Mouse (Mus musculus): ENCODE measurements around the gene Odf4.
"Not testable (repeated sequence)": the region's sequence is repeated elsewhere in the genome, so short reads cannot be mapped to it uniquely, and the experiment has no call there.

Gene Odf4

DNA sequence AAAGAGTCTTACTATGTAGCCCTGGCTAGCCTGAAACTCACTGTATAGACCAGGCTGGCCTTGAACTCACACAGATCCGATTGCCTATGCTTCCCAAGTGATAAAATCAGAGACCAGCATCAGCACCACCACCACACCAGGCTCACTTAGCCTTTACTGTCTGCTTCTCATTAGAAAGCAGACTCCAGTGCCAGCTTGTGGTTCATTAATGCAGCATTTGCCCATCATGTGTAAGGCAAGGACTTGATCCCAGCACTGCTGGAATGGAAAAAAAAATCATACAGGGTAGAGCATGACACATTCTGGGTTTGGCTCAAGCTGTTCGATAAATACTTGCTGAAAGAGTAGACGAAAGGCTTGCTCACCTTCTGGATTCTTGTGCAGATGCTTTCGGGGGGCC is 19.1 kb upstream of the Odf4 start:
- DNase-seq, result no peak

DNA sequence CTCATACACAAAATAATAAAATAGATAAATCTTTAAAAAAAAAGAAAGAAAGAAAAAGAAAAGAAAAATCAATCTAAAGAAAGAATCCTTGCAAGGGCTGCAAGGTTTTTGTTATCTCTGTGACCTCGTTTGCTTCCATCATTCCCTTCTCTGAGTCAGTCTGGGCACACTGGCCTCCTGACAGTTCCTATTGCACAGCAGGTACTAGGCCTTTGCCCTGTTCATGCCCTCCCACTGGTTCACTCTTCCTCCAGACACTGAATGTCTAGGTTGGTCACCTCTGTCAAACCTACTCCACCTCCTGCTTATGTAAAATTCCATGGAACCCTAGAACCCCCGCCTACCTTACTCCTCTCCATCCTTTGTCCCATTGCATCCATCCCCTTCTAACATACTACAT is 18.4 kb upstream of the Odf4 start:
- DNase-seq, result no peak

DNA sequence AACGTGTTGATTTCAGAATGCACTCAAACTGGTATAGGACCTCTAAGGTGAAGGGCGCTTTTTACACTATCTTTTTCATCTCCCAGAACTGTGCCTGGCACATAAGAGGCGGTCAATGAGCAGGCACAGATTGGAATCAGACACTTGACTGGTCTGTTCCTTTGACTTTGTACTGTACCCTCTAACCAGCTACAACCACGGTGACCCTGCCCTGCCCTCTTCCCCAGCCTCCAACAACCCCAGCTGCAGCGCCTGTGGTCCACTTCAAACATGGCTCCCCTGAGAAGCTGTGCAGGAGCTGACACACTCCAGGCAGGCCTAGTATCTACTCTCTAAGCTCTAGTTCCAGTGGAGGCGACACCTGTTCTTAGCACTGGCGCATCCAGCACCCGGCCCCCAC is 15.8 kb upstream of the Odf4 start:
- DNase-seq, result no peak

DNA sequence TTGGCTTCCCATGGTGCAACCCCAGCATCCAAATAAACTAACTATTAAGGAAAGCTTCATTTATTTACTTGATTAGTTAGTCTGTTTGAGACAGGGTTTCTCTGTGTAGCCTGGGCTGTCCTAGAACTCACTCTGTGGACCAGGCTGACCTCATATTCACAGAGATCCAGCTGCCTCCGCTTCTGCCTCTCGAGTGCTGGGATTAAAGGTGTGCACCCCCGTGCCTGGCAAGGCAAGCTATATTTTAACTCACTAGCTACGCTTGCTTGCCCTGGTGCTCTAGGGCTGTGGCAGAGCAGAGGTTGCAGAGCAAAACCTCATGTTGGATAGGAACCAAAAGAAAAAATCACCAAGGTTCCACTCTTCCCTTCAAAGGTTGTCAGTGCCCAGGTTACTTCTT is 13.6 kb upstream of the Odf4 start:
- DNase-seq, result no peak

DNA sequence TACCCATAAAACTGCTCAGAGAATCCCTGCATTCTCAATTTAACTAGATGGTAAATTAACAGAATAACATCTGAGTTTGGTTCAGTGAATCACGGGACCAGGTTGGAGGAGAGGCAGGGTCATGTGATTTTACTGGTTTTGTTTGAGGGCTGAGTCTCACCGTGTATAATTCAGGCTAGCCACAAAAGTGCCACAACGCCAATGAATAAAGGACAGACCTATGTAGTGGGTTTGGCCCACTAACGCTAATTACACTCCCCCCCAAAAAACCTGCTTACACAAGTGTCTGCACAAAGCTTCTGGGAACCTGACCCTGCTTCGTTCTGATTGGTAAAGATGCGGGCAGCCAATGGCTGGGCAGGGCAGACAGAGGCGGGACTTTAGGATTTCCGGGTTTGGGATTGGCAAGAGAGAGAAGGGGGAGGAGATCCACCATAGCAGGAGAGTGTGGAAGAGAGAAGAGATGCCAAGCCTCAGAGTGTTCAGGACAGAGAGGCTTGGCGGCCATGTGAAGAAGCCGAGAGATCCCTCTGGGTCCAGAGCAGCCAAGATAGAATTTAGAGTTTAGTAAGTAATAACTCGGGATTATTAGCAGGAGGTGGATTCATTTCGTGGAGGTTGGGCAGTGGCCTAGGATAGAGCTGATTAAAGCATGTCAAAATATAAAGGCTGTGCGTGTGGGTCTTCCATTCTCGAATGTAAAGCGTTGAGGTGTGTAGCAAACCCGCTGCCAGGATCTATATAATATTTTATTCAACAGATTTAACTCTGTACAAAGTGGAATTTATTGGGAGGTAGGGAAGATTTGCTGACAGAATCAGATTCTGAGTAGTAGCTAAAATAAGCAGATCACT is 12.8 kb upstream of the Odf4 start:
- peak; percentile 93 for DNase-seq

DNA sequence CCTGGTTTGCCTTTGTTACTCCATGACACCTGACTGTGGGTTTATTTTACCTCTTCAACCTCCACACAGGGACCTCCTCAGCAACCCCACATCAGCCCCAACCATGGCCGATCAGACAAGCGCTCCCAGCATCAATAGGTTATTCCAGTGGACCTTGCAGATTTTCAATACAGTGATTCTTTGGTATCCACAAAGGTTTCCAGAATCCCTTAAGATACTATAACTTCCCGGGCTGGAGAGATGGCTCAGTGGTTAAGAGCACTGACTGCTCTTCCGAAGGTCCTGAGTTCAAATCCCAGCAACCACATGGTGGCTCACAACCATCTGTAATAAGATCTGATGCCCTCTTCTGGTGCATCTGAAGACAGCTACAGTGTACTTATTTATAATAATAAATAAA is 10.1 kb upstream of the Odf4 start:
- not testable (repeated sequence) for DNase-seq

DNA sequence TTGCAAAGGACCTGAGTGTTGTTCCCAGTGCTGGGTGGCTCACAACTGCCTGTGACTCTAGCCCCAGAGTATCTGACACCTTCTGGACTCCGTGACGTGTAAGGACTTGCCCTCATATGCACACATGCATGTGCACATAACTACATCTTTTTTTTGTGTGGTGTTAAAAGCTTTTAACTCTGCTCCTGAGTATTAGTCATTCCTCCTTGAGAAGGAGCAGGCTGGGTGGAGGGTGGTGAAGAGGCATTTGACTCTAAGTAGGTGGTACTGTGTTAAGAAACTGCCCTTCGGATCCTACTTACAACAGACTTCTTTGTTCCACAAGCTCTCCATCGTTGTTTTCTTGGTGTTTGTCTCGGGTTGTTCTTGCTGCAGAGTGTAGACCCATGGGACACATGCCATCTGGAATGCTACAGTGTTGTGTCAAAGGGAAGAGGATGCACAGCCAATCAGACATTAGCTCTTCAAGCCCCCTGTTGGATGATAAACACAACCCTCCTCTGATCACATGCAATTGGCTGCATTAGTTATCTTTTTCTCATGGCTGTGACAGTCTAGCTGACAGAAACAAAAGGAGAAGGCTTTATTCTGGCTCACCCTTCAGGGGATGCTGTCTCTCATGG is 7.1 kb upstream of the Odf4 start:
- DNase-seq, result no peak

DNA sequence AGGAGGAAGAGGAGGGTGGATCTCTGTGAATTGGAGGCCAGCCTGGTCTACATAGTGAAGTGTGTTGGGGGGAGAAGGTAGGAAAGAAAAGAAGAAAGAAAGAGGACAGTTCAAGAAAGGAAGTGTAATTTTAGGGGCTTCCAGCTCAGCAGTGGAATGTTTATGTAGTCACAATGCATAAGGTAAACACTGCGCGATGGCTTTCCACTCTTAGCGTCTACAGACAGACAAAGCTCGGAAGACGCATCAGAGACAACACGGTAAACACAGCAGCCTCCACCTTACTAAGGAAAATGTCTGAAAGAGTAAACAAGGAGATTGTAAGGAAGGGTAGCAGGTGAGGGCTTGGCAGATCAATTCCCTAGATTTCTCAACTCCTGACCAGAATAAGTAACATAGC is 3.1 kb upstream of the Odf4 start:
- DNase-seq, result no peak

DNA sequence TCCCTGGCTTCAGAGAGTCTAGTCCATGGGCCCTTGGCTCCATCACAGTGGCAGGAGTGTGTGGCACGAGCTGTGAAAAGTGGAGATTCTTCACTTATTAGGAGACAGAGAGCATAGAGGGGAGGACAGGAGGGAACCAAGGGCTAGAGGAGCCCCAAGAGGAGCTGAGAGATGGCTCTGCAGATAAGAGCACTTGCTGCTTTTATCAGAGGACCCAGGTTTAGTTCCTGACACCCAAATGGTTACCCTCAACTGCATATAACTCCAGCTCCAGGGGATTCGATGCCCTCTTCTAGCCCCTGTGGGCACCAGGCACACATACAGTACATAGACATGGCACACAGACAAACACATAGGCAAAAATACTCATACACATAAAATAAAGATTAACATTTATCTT is 2.1 kb downstream of the Odf4 start:
- DNase-seq, result no peak

DNA sequence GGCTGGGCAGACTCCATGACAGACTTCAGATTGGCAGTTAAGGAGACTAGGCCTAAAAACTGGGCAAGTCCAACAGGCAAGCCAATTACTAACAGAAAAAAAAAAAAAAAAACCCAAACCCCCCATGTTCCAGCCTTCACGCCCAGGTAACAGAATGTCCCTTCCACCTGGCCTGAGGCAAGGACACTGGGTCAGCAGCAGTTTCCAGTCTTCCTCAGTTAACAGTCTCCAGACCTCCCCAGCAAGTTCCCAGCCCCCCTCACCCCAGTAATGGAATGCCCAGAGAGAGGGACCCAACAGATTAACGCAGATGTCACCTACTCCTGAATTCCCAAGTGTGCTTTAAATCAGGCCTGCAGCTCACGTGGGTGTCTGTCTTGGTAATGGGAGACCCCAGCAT is 3.7 kb downstream of the Odf4 start:
- DNase-seq, result no peak

DNA sequence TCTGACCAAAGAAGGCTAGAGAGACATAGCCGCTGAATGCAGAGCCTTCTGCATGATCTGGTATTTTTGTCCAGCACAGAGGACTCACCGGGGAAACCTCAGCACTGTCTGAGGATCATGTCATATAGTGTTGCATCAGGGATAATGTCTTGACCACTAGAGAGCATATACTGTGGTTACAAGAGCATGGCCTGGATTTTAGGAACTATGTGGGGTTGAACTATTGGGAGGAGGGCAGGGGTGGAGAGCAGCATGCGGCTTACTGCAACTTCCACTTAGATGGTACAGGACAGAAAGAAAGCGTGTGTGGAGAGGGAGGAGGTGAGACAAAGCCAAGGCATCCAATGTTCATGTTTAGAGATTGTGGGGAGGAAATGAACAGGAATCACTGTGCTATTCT is 12.3 kb downstream of the Odf4 start:
- DNase-seq, result no peak

DNA sequence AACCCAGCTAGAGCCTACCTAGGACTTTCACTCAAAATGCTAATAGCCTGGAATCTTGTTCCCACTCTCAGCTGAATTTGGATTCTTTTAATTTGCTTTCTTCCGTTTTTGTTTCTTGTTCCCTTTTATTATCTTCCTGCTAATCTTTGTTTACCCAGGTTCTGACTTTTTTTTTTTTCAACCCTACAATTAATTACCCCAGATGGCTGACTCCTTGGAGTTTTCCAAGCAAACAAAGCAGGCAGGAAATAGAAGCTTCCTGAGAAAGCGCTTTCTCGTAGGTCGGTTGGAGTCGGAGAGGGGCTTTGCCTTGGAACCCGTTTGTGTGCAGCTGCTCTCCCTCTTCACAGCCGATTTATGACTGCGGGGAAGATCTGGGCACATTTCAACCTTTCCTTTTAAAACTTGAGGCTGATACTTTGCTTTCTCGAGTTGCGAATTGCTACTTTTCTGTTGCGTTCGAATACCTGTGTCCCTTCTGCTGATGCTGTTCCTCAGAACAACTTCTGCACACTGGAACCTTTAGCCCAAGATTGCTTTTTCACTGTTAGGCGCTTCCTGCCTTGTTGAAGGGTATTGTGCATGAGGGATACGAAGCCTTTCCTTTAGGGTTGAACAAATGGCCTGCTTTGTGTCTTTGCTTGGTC is 15.2 kb downstream of the Odf4 start:
- peak; percentile 47 for DNase-seq

DNA sequence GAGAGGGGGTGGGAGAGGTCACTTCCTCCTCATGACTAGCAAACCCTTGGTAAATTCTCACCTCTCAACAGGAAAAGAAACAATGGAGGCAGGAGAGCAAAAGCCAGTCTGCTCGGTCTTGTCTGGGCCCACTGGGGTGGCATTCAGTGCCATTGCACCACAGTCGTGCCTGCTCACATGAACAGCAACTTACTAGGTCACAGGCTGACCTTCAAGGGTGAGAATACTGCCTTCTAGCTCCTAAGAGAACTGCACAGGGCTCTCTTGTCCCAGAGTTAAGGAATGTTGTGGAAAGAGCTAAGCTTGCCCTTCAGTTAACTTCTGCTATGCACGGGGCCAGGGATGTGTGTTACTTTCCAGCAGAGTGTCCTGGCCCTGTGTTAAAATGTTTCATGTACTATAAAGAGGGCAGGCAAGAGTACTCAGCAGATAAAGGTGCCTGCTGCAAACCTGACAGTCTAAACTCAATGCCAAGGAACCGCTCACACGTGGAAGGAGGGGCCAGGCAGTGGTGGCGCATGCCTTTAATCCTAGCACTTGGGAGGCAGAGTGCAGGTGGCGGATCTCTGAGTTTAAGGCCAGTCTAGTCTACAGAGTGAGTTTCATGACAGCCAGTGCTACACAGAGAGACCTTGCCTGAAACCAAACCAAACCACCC is 17.9 kb downstream of the Odf4 start:
- DNase-seq, result no peak

DNA sequence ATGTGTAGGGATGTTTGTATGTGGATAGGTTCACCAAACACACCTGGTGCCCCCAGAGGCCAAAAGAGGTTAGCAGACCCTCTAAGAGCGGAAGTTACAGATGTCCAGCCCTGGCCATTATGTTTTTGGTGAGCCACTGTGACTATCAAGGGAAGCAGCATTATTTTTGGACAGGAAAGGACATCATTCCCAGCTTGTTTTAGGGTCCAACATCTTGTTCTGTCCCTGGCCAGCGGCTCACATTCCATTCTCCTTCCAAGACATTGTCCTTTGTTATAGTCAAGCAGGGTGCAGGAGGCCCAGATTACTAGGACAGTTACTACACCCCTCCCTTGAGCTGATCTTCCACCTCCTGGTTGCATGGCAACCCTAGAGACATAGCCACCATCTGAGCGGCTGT is 19.6 kb downstream of the Odf4 start:
- DNase-seq, result no peak

DNA sequence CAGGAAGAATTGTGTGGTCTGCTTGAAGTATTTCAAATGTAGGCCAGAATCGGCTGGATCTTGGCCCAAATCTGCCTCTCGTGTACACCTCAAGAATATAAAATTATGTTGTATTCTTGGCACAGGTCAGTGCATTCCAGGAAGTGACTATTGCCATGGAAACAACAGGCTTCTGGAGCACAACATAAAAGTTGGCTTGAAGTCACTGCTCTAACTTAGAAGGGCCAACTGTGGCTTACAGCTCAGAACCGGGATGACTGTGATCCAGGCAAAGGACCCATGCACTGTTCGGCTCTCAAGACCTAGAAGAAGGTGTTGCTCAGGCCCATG is 20.5 kb downstream of the Odf4 start:
- no peak for DNase-seq

DNA sequence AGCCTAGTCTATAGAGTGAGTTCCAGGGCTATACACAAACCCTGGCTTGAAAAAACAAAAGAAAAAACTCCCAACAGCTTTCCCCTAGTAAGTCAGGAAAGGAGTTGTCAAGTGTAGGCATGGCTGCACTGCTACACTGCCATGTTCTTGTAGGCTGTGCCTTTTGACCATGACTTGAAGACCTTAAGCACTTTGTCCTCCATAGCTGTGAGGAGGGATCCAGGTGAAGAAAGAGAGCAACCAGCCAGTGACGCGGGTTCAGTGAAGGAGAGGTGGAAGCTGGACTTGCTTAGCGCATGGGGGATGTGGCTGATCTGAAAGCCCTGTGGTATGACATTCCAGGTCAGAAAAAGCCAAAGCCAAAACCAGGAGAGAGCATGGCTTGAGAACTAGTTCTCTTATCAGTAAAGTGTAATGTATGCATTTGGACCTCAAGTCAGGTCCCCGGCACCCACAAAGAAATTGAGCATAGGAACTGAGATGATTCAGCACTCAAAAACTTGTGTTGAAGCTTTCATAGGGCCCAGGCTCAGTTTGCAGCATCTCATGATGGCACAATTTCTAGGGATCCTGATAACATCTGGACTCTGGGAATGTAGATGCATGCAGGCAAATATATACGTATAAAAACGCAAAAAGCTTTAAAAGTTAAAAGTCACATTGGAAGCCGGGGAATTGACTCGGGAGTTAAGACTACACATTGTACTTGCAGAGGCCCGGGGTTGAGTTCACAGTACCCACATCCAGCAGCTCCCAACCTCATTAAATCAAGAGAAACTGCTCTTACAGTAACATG is 21.0 kb downstream of the Odf4 start:
- DNase-seq, result no peak

DNA sequence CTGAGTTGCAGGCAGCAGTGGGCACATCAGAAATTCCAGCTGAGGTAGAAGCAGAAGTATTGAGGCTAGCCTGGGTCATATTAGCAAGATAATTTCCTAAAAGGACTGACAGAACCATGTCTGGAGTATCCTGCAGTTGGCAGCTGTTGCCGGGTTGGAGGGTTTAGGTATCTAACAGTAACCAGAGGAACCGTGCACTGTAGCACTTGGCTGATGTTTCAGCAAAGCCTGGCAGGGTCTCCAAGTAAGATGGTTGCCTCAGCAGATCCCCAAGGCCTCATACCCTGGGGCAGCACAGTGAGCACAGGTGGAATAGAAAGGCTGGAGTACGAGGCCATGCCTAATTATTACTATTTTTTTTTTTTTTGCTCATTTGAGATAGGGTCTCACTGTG is 21.7 kb downstream of the Odf4 start:
- no peak for DNase-seq

DNA sequence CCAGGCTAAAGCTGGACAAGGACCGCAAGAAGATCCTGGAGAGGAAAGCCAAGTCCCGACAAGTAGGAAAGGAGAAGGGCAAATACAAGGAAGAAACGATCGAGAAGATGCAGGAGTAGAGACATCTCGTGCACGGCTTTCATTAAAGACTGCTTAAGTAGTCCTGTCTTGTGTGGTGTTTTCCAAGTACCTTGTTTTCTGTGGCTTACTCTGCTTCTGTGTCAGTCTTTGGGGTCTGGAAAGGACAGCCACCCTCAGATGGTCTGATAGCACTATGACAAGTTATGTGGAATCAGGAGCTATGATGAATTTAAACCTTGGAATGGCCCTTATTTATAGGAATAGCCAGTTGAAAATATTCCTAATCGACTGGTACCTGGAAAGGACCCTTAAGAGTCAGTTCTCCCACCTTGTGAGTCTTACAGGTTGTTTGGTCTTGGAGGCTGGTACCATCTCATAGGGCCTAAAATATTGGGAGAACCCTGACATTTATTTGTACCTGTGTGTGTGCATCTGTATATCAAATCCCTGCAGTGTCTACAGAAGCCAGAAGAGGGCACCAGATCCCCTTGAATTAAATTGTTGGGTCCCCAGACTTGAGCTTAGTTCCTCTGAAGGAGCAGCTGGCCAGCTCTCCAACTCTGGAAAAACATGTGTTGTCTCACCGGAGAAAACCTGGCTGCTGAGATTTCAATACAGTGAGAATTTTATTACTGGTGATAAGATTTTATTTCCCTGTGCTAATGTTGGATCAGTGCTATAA is 22.3 kb downstream of the Odf4 start:
- peak; percentile 83 for DNase-seq

DNA sequence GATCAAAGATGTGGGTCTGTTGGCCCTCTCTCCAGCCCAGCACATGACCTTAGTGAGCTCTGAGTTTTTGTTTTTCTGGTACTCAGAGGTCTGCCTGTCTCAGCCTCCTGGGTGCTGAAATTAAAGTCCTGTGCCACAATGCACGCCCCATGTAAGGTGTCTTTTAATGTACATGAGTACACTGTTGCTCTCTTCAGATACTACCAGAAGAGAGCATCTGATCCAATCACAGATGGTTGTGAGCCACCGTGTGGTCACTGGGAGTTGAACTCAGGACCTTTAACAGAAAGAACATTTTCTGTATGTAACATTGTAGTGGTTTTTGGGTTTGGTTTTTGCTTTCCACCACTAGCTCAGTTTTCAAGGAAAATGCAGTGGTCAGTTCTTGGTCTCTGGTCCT is 23.1 kb downstream of the Odf4 start:
- no peak for DNase-seq

DNA sequence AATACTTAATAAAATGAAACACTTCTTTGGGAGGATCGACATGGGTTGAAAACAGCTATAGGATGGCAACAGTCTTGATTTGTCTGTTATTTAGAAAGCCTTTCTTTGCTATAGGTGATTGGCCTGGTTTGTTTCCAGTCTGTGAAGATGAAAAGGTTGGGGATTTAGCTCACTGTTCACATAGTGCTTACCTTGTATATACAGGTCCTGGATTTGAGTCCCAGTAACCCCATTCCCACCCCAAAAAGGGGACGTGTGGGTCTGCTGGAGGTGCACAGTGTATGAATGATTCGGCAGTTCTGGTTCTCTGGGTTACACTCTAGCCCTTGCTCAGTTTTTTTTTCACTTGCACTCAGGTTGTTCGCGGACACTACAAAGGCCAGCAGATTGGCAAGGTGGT is 24.1 kb downstream of the Odf4 start:
- DNase-seq, result no peak

DNA sequence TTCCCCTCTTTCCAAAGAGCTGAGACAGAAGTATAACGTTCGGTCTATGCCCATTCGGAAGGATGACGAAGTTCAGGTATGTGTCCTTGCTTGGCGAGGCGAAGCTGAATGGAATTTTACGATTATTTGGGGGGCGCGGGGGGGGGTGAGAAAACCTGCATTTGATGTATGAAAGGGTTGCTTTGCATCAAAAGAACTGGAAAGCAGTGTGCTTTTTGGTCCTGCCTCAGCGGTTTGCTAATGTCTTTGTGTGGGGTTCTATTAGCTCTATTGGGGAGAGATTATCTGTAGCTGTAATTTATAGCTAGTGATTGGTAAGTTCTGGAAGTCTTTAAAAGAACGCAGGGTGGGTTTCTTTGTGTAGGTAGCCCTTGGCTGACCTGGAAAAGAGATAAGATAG is 24.5 kb downstream of the Odf4 start:
- no peak for DNase-seq

DNA sequence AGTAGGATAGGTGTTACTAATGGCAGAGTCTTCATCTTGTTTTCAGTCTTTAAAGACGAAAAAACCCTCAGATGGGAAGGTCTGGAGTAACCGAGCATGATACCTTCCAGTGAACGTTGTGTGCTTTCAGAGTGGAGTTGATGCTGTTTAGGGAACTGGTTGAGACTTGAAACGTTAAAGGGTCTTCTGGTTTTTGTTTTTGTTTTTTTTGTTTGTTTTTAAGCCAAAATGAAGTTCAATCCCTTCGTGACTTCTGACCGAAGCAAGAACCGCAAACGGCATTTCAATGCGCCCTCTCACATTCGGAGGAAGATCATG is 24.9 kb downstream of the Odf4 start:
- no peak for DNase-seq
